Mouse (Mus musculus): ENCODE measurements around the gene Gpr18. TPM values are rescaled to one million over a fixed set of nuclear protein-coding genes. Genes with fewer than 3 reads are reported as not detected.
A peak's percentile ranks its signal among the peaks of the same experiment; 100 is the strongest.

The Gpr18 gene
- 0.06 TPM in 1 of 2 replicates, not detected in the other for polyA plus RNA-seq (2012; rRNA removed)

DNA sequence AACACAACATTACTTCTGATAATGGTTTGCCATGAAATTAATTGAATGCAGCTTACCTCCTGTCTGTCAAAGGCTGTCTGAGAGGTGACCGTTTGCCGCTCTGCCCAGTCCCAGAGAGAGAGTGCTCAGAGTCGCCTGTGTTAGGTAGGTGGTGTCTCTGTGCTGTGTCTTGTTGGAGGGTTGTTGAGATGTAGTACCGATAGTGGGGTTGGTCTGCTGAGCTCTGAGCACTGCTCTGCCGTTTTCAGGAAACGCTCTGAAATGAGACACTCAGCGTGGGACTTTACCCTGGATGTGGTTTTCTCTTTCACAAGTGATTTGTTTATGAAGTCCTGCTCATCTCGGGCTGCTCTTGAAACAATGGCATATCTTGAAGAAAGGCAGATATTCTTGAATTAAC lies at the start of gene Gpr18:
Gpr18 (minus strand) TSS at position 161 of the 400 bp plus-strand sequence.
- no peak within 1 kb of the TSS for H3K27ac ChIP-seq (ENCODE audit: insufficient read depth, low read length)
- no peak within 1 kb of the TSS for H3K4me3 ChIP-seq (ENCODE audit: insufficient read depth, low read length)
- H3K4me1 ChIP-seq (ENCODE audit: control insufficient read depth, insufficient read depth, low read length): no peaks in the 10 kb centered on the region
- no peak for TF ChIP-seq CTCF (IDR thresholded peaks at IDR 0.05; ENCODE audit: extremely low read depth, insufficient read depth, low read length)

GRCm38 (mm10) chr14:121964990-121965389 lies 49.4 kb upstream of the Gpr18 start, which contains the start of gene Gpr183:
TSS of gene Gpr183 (minus strand) at chr14:121965195.
- TF ChIP-seq CTCF (IDR thresholded peaks at IDR 0.05; ENCODE audit: extremely low read depth, insufficient read depth, low read length) (no peak), POLR2A (IDR thresholded peaks at IDR 0.05; ENCODE audit: extremely low read depth, insufficient read depth, low read length) (no peak)
- Histone ChIP-seq H3K27ac (ENCODE audit: insufficient read depth, low read length) (no peak within 1 kb of the TSS), H3K4me1 (ENCODE audit: control insufficient read depth, insufficient read depth, low read length) (peaks cover 9% of the 10 kb centered on the region), H3K4me3 (ENCODE audit: insufficient read depth, low read length) (no peak within 1 kb of the TSS)

DNA sequence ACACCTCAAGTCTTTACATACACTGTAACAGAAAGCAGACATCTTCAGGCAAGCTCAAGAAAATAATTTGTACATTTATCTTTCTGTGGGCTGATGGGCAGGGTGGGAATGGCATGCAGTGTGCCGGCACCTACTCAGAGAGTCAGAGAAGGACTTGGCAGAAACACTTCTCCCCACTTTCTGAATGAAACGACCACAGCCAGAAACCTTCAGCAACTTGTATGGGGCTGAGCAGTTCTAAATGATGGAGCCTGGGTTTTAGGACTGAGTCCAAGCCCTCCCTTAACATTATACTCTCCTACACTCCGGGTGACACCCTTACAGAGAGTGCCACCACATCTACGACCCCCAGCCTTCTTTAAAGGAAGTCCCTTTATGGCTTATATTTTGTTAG lies 48.4 kb upstream of the Gpr18 start:
- Histone ChIP-seq H3K4me3 (ENCODE audit: insufficient read depth, low read length) (no peak overlapping the region), H3K27ac (ENCODE audit: insufficient read depth, low read length) (no peak overlapping the region), H3K4me1 (ENCODE audit: control insufficient read depth, insufficient read depth, low read length) (peaks cover 7% of the 10 kb centered on the region)
- TF ChIP-seq CTCF (IDR thresholded peaks at IDR 0.05; ENCODE audit: extremely low read depth, insufficient read depth, low read length): no peak
- no peak for TF ChIP-seq POLR2A (IDR thresholded peaks at IDR 0.05; ENCODE audit: extremely low read depth, insufficient read depth, low read length)

GRCm38 (mm10) chr14:121963251-121963941 lies 47.8 kb upstream of the Gpr18 start:
- Histone ChIP-seq H3K4me3 (ENCODE audit: insufficient read depth, low read length) (no peak overlapping the region), H3K27ac (ENCODE audit: insufficient read depth, low read length) (no peak overlapping the region), H3K4me1 (ENCODE audit: control insufficient read depth, insufficient read depth, low read length) (peaks cover 7% of the 10 kb centered on the region)
- TF ChIP-seq CTCF (IDR thresholded peaks at IDR 0.05; ENCODE audit: extremely low read depth, insufficient read depth, low read length): no peak
- no peak for TF ChIP-seq POLR2A (IDR thresholded peaks at IDR 0.05; ENCODE audit: extremely low read depth, insufficient read depth, low read length)

- peak overlapping the region; percentile 37; the same call in 1 of the 2 replicates for H3K27ac ChIP-seq (ENCODE audit: insufficient read depth, low read length)
- TF ChIP-seq CTCF (IDR thresholded peaks at IDR 0.05; ENCODE audit: extremely low read depth, insufficient read depth, low read length) (no peak), POLR2A (IDR thresholded peaks at IDR 0.05; ENCODE audit: extremely low read depth, insufficient read depth, low read length) (no peak)
- H3K4me1 ChIP-seq (ENCODE audit: control insufficient read depth, insufficient read depth, low read length): peaks cover 7% of the 10 kb centered on the region
- H3K4me3 ChIP-seq (ENCODE audit: insufficient read depth, low read length): no peak overlapping the region
These were observed 46.7 kb upstream of the Gpr18 start for GRCm38 (mm10) chr14:121962128-121962890.

- Histone ChIP-seq H3K27ac (ENCODE audit: insufficient read depth, low read length) (peak overlapping the region; percentile 37; the same call in 1 of the 2 replicates), H3K4me3 (ENCODE audit: insufficient read depth, low read length) (no peak overlapping the region), H3K4me1 (ENCODE audit: control insufficient read depth, insufficient read depth, low read length) (peaks cover 7% of the 10 kb centered on the region)
- no peak for TF ChIP-seq POLR2A (IDR thresholded peaks at IDR 0.05; ENCODE audit: extremely low read depth, insufficient read depth, low read length)
- no peak for TF ChIP-seq CTCF (IDR thresholded peaks at IDR 0.05; ENCODE audit: extremely low read depth, insufficient read depth, low read length)
These were observed 46.0 kb upstream of the Gpr18 start for GRCm38 (mm10) chr14:121961496-121962127.

GRCm38 (mm10) chr14:121960997-121961396 lies 45.4 kb upstream of the Gpr18 start:
- TF ChIP-seq POLR2A (IDR thresholded peaks at IDR 0.05; ENCODE audit: extremely low read depth, insufficient read depth, low read length): no peak
- TF ChIP-seq CTCF (IDR thresholded peaks at IDR 0.05; ENCODE audit: extremely low read depth, insufficient read depth, low read length): no peak
- Histone ChIP-seq H3K4me3 (ENCODE audit: insufficient read depth, low read length) (no peak overlapping the region), H3K4me1 (ENCODE audit: control insufficient read depth, insufficient read depth, low read length) (peaks cover 7% of the 10 kb centered on the region), H3K27ac (ENCODE audit: insufficient read depth, low read length) (no peak overlapping the region)

DNA sequence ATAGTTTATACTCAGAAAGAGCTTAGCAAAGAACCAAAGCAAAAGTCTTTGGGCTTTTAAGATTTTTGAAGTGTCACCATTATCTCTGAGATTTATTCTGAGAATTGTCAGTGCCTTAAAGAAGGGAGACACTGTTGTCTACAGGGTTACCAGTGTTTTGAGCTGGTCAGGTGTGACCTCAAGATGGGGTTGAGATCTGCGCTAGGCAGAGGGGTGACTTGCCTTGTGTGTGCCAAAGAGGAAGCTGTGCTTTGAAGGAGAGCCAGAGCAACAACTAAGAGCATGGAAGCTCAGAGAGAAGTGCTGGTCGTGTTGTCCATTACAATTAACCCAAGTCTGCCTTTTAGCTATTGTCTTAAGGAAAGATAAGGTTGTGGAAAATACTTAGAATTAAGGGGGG lies 45.0 kb upstream of the Gpr18 start:
- Histone ChIP-seq H3K27ac (ENCODE audit: insufficient read depth, low read length) (no peak overlapping the region), H3K4me1 (ENCODE audit: control insufficient read depth, insufficient read depth, low read length) (peaks cover 7% of the 10 kb centered on the region), H3K4me3 (ENCODE audit: insufficient read depth, low read length) (no peak overlapping the region)
- no peak for TF ChIP-seq CTCF (IDR thresholded peaks at IDR 0.05; ENCODE audit: extremely low read depth, insufficient read depth, low read length)
- no peak for TF ChIP-seq POLR2A (IDR thresholded peaks at IDR 0.05; ENCODE audit: extremely low read depth, insufficient read depth, low read length)

GRCm38 (mm10) chr14:121960031-121960430 lies 44.5 kb upstream of the Gpr18 start:
- Histone ChIP-seq H3K4me1 (ENCODE audit: control insufficient read depth, insufficient read depth, low read length) (peaks cover 7% of the 10 kb centered on the region), H3K27ac (ENCODE audit: insufficient read depth, low read length) (no peak overlapping the region)

More at GRCm38 (mm10) chr14:121960031-121960430, 44.5 kb upstream of the Gpr18 start:
- no peak overlapping the region for H3K4me3 ChIP-seq (ENCODE audit: insufficient read depth, low read length)
- TF ChIP-seq POLR2A (IDR thresholded peaks at IDR 0.05; ENCODE audit: extremely low read depth, insufficient read depth, low read length): no peak
- no peak for TF ChIP-seq CTCF (IDR thresholded peaks at IDR 0.05; ENCODE audit: extremely low read depth, insufficient read depth, low read length)

Measured in cortical plate, adult 2 months (tissue).